Mouse (Mus musculus): Measurements from ENCODE around the gene Msi2. TPM values are rescaled to one million over a fixed set of nuclear protein-coding genes. Genes with fewer than 3 reads are reported as not detected.
A peak's percentile ranks its signal among the peaks of the same experiment; 100 is the strongest.

Gene Msi2
- total and polyA plus RNA-seq, 3 experiments, result 36.5 to 197 (median 144) TPM

GRCm38 (mm10) chr11:88634627-88635026 lies 83.7 kb downstream of the Msi2 start:
- no peak for DNase-seq (ENCODE audit: low spot score)
- Histone ChIP-seq H3K4me3 (ENCODE audit: low read depth, low read length) (no peak overlapping the region), H3K9me3 (replicated peaks) (no peaks in the 10 kb centered on the region), H3K36me3 (replicated peaks) (peaks cover 91% of the 10 kb centered on the region), H3K4me1 (ENCODE audit: insufficient read depth, low read depth, low read length) (peaks cover 68% of the 10 kb centered on the region), H3K27me3 (ENCODE audit: insufficient read depth, low read length) (no peaks in the 10 kb centered on the region)
- ATAC-seq (ENCODE audit: extremely low read depth, insufficient number of reproducible peaks, low FRiP score, poor library complexity, severe bottlenecking), result no peak
- TF ChIP-seq GATA2 (IDR thresholded peaks at IDR 0.05; ENCODE audit: borderline replicate concordance, low read depth, low read length) (no peak), CTCF (IDR thresholded peaks at IDR 0.05; ENCODE audit: low read depth, low read length) (no peak), TAL1 (conservative IDR thresholded peaks at IDR 0.05; ENCODE audit: low read depth, low read length) (no peak), POLR2AphosphoS5 (IDR thresholded peaks at IDR 0.05; ENCODE audit: insufficient replicate concordance, low read depth, low read length) (no peak), GATA1 (IDR thresholded peaks at IDR 0.05; ENCODE audit: borderline replicate concordance, low read length) (no peak)

GRCm38 (mm10) chr11:88631932-88632230 lies 86.4 kb downstream of the Msi2 start:
- no peak overlapping the region; the same call in 1 of the 2 replicates for H3K4me3 ChIP-seq (ENCODE audit: low read depth, low read length)
- ATAC-seq (ENCODE audit: extremely low read depth, insufficient number of reproducible peaks, low FRiP score, poor library complexity, severe bottlenecking), result no peak; the same call in 1 of the 2 replicates
- TF ChIP-seq TAL1 (conservative IDR thresholded peaks at IDR 0.05; ENCODE audit: low read depth, low read length), result 0 out of 2 replicates have a peak, but pooled peaks have one; percentile 10
- no peak for TF ChIP-seq GATA2 (IDR thresholded peaks at IDR 0.05; ENCODE audit: borderline replicate concordance, low read depth, low read length)
- H3K4me1 ChIP-seq (ENCODE audit: insufficient read depth, low read depth, low read length), result peaks cover 56% of the 10 kb centered on the region
- no peaks in the 10 kb centered on the region for H3K9me3 ChIP-seq (replicated peaks)
- H3K27me3 ChIP-seq (ENCODE audit: insufficient read depth, low read length), result no peaks in the 10 kb centered on the region
- DNase-seq (ENCODE audit: low spot score), result peak; percentile 28
- peaks cover 91% of the 10 kb centered on the region for H3K36me3 ChIP-seq (replicated peaks)

- Histone ChIP-seq H3K27me3 (ENCODE audit: insufficient read depth, low read length) (no peaks in the 10 kb centered on the region), H3K4me3 (ENCODE audit: low read depth, low read length) (no peak overlapping the region; the same call in 1 of the 2 replicates), H3K36me3 (replicated peaks) (peaks cover 91% of the 10 kb centered on the region), H3K9me3 (replicated peaks) (no peaks in the 10 kb centered on the region), H3K4me1 (ENCODE audit: insufficient read depth, low read depth, low read length) (peaks cover 55% of the 10 kb centered on the region)
- no peak for ATAC-seq (ENCODE audit: extremely low read depth, insufficient number of reproducible peaks, low FRiP score, poor library complexity, severe bottlenecking)
- no peak for DNase-seq (ENCODE audit: low spot score)
- no peak for TF ChIP-seq CTCF (IDR thresholded peaks at IDR 0.05; ENCODE audit: low read depth, low read length)
- no peak for TF ChIP-seq GATA1 (IDR thresholded peaks at IDR 0.05; ENCODE audit: borderline replicate concordance, low read length)
- no peak for TF ChIP-seq POLR2AphosphoS5 (IDR thresholded peaks at IDR 0.05; ENCODE audit: insufficient replicate concordance, low read depth, low read length)
- TF ChIP-seq TAL1 (conservative IDR thresholded peaks at IDR 0.05; ENCODE audit: low read depth, low read length), result no peak
- no peak for TF ChIP-seq GATA2 (IDR thresholded peaks at IDR 0.05; ENCODE audit: borderline replicate concordance, low read depth, low read length)
Observed at GRCm38 (mm10) chr11:88631084-88631931, 87.0 kb downstream of the Msi2 start.

GRCm38 (mm10) chr11:88629619-88630018 lies 88.7 kb downstream of the Msi2 start:
- Histone ChIP-seq H3K36me3 (replicated peaks) (peaks cover 89% of the 10 kb centered on the region), H3K4me1 (ENCODE audit: insufficient read depth, low read depth, low read length) (peaks cover 58% of the 10 kb centered on the region), H3K9me3 (replicated peaks) (no peaks in the 10 kb centered on the region), H3K27me3 (ENCODE audit: insufficient read depth, low read length) (no peaks in the 10 kb centered on the region), H3K4me3 (ENCODE audit: low read depth, low read length) (no peak overlapping the region)
- ATAC-seq (ENCODE audit: extremely low read depth, insufficient number of reproducible peaks, low FRiP score, poor library complexity, severe bottlenecking), result no peak
- DNase-seq (ENCODE audit: low spot score), result no peak
- no peak for TF ChIP-seq CTCF (IDR thresholded peaks at IDR 0.05; ENCODE audit: low read depth, low read length)
- no peak for TF ChIP-seq GATA1 (IDR thresholded peaks at IDR 0.05; ENCODE audit: borderline replicate concordance, low read length)
- TF ChIP-seq TAL1 (conservative IDR thresholded peaks at IDR 0.05; ENCODE audit: low read depth, low read length), result no peak
- TF ChIP-seq POLR2AphosphoS5 (IDR thresholded peaks at IDR 0.05; ENCODE audit: insufficient replicate concordance, low read depth, low read length), result no peak
- TF ChIP-seq GATA2 (IDR thresholded peaks at IDR 0.05; ENCODE audit: borderline replicate concordance, low read depth, low read length), result no peak

GRCm38 (mm10) chr11:88629165-88629564 lies 89.1 kb downstream of the Msi2 start:
- Histone ChIP-seq H3K4me3 (ENCODE audit: low read depth, low read length) (no peak overlapping the region), H3K9me3 (replicated peaks) (no peaks in the 10 kb centered on the region), H3K27me3 (ENCODE audit: insufficient read depth, low read length) (no peaks in the 10 kb centered on the region), H3K36me3 (replicated peaks) (peaks cover 89% of the 10 kb centered on the region), H3K4me1 (ENCODE audit: insufficient read depth, low read depth, low read length) (peaks cover 59% of the 10 kb centered on the region)
- no peak for DNase-seq (ENCODE audit: low spot score)
- TF ChIP-seq GATA1 (IDR thresholded peaks at IDR 0.05; ENCODE audit: borderline replicate concordance, low read length) (no peak), POLR2AphosphoS5 (IDR thresholded peaks at IDR 0.05; ENCODE audit: insufficient replicate concordance, low read depth, low read length) (no peak), TAL1 (conservative IDR thresholded peaks at IDR 0.05; ENCODE audit: low read depth, low read length) (no peak)
- ATAC-seq (ENCODE audit: extremely low read depth, insufficient number of reproducible peaks, low FRiP score, poor library complexity, severe bottlenecking), result no peak

- Histone ChIP-seq H3K36me3 (replicated peaks) (peaks cover 85% of the 10 kb centered on the region), H3K4me3 (ENCODE audit: low read depth, low read length) (no peak overlapping the region), H3K9me3 (replicated peaks) (no peaks in the 10 kb centered on the region), H3K4me1 (ENCODE audit: insufficient read depth, low read depth, low read length) (peaks cover 57% of the 10 kb centered on the region), H3K27me3 (ENCODE audit: insufficient read depth, low read length) (no peaks in the 10 kb centered on the region)
- ATAC-seq (ENCODE audit: extremely low read depth, insufficient number of reproducible peaks, low FRiP score, poor library complexity, severe bottlenecking) (no peak), DNase-seq (ENCODE audit: low spot score) (no peak)
- TF ChIP-seq GATA1 (IDR thresholded peaks at IDR 0.05; ENCODE audit: borderline replicate concordance, low read length) (no peak), GATA2 (IDR thresholded peaks at IDR 0.05; ENCODE audit: borderline replicate concordance, low read depth, low read length) (no peak), CTCF (IDR thresholded peaks at IDR 0.05; ENCODE audit: low read depth, low read length) (no peak), TAL1 (conservative IDR thresholded peaks at IDR 0.05; ENCODE audit: low read depth, low read length) (no peak), POLR2AphosphoS5 (IDR thresholded peaks at IDR 0.05; ENCODE audit: insufficient replicate concordance, low read depth, low read length) (no peak)
Observed at GRCm38 (mm10) chr11:88628676-88629075, 89.6 kb downstream of the Msi2 start.
